Mouse (Mus musculus): ENCODE measurements around the gene Il1r1. TPM values are rescaled to one million over a fixed set of nuclear protein-coding genes. Genes with fewer than 3 reads are reported as not detected.

Il1r1 gene
- 9.3 TPM in 2 replicates for polyA plus RNA-seq (2015; fragmentation: Nextera tagmentation; extraction: Ambion mirVana)

DNA sequence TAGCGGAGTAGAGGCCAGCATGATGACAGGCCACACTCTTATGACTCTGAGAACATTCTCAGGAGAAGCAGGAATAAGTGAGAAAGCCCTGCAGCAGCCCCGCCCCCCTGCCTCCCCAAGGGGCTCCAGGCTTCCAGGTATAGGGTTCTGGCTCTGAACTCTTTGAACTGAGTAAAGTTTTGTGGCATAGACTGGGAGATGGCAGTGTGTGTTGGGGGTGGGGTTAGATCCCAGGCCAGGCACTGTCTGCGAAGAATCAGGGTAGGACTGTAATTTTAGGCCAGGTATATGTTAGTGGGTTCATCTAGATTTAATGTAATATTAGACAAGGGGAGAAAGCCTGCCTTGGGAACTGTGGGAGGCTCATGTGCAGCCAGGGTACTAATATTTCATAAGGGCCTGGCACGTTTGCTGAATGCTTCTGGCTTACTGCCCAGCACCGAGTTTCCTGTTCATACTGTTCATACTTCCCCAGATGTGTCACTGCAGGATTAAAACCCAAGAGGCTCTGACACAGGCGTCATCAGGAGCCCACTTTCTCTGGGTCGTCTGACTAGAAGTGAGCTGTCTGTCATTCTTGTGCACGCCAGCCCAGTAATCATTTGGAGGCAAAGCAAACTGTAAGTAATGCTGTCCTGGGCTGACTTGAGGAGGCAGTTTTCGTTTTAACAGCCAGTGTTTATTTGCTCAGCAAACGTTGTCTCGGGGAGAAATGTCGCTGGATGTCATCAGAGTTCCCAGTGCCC, at the start of gene Il1r1:
Gene Il1r1, plus strand, starts transcription at position 542 of the 746 bp plus-strand sequence.
- ATAC-seq (ENCODE audit: insufficient read depth, low FRiP score, low read depth), result peak; percentile 70
- Histone ChIP-seq H3K9me3 (no peaks in the 10 kb centered on the region), H3K4me3 (replicated peaks) (peak within 1 kb of the TSS; percentile 23), H3K4me2 (peak within 1 kb of the TSS; percentile 48), H3K36me3 (no peaks in the 10 kb centered on the region), H3K9ac (no peak within 1 kb of the TSS), H3K4me1 (0 out of 2 replicates have a peak, but pooled peaks cover 7% of the 10 kb centered on the region), H3K27me3 (replicated peaks) (no peaks in the 10 kb centered on the region), H3K27ac (peak within 1 kb of the TSS; percentile 71)
- 21% methylated on average over 12 of the region's 12 CpGs for WGBS

DNA sequence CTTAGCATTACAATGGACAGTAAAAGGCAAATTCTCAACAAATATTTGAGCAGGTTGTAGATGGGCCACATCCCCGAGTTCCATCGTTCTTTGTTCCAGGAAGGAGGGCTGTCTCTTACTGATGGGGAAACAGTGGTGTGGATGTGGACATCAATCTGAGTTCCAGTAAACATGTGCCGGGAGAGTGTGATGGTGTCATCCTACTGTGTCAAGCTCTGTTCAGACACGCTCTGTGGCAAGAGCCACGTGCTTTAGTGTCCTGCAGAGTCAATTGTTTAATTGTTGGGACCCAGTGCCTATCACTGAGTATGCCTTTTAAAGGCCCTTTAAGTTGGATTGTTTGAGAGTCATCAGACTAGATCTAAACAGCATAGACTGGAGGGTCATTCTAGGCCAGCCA, 49.8 kb upstream of the Il1r1 start:
- no peak overlapping the region for H3K4me3 ChIP-seq (replicated peaks)
- 80% methylated on average over 5 of the region's 5 CpGs for WGBS
- H3K9ac ChIP-seq, result no peak overlapping the region
- H3K9me3 ChIP-seq, result no peaks in the 10 kb centered on the region
- H3K27me3 ChIP-seq (replicated peaks), result no peaks in the 10 kb centered on the region
- no peak overlapping the region for H3K4me2 ChIP-seq
- no peaks in the 10 kb centered on the region for H3K4me1 ChIP-seq
- ATAC-seq (ENCODE audit: insufficient read depth, low FRiP score, low read depth), result no peak
- no peak overlapping the region for H3K27ac ChIP-seq
- no peaks in the 10 kb centered on the region for H3K36me3 ChIP-seq

DNA sequence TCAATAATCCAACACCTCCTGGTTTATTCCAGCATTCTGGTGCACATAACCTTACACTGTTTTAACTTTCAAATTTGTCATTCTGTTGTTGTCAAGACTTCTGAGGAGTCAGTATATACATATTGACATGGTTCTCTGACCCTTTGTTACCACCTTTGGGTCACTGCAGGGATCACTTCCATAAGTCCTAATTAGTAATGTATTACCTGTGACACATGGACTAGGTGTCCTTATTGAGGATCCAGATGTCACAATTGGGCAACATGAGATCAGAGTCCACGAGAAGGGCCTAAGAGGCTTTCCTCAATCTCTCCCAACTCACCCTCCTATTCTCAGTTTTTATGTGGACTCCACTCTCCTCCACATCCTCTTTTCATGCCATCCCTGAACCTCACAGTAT, 49.1 kb upstream of the Il1r1 start:
- Histone ChIP-seq H3K4me3 (replicated peaks) (no peak overlapping the region), H3K9me3 (no peaks in the 10 kb centered on the region), H3K4me2 (no peak overlapping the region), H3K9ac (no peak overlapping the region), H3K27me3 (replicated peaks) (no peaks in the 10 kb centered on the region), H3K4me1 (no peaks in the 10 kb centered on the region), H3K27ac (no peak overlapping the region), H3K36me3 (no peaks in the 10 kb centered on the region)
- ATAC-seq (ENCODE audit: insufficient read depth, low FRiP score, low read depth), result no peak
- 82% methylated on average over 1 of the region's 1 CpGs for WGBS

DNA sequence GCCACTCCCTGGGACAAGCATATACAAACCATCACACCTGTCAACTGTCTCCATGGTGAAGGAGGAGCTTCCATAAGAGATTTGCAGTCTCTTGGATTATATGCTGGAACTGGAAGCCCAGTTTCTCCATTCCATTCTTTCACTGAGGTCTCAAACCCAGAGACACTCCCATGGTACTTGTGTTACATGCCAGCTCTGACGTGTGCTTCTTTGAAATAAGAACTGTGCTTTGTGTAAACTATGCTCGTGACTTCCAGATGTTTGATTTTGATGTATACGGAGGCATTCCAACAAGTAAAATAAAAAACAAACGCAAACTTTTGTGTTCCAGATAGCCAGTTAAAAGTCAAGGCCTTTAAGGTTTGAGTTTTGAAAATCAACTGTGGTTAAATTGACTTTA, 45.8 kb upstream of the Il1r1 start:
- no peak for ATAC-seq (ENCODE audit: insufficient read depth, low FRiP score, low read depth)
- H3K4me1 ChIP-seq, result no peaks in the 10 kb centered on the region
- no peak overlapping the region for H3K27ac ChIP-seq
- no peak overlapping the region for H3K4me2 ChIP-seq
- no peak overlapping the region for H3K9ac ChIP-seq
- WGBS, result 36% methylated on average over 4 of the region's 4 CpGs
- no peak overlapping the region for H3K4me3 ChIP-seq (replicated peaks)
- no peaks in the 10 kb centered on the region for H3K27me3 ChIP-seq (replicated peaks)
- no peaks in the 10 kb centered on the region for H3K9me3 ChIP-seq
- no peaks in the 10 kb centered on the region for H3K36me3 ChIP-seq

DNA sequence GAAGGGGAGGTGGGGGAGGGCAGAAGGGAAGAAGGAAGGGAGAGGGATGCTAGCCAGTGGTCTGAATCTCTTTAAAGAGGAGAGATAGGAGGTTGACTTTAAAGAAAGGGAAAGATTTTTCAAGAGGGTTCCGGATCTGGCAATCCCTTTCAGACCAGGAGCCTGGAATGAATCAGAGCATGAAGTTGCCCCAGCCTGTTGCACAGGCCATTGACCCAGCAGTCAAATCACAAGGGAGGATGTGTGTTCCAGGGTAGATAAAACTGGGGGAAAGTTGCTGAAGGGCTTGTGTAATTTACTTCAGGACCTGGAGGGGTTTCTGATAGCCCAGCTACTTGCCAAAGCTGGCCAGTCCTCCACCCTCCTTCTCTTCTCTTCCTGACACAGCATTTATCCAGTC, 45.4 kb upstream of the Il1r1 start:
- 52% methylated on average over 1 of the region's 1 CpGs for WGBS
- no peak overlapping the region for H3K27ac ChIP-seq
- ATAC-seq (ENCODE audit: insufficient read depth, low FRiP score, low read depth), result no peak
- no peaks in the 10 kb centered on the region for H3K9me3 ChIP-seq
- no peak overlapping the region for H3K4me2 ChIP-seq
- H3K4me1 ChIP-seq, result no peaks in the 10 kb centered on the region
- H3K9ac ChIP-seq, result no peak overlapping the region
- no peaks in the 10 kb centered on the region for H3K27me3 ChIP-seq (replicated peaks)
- no peak overlapping the region for H3K4me3 ChIP-seq (replicated peaks)
- no peaks in the 10 kb centered on the region for H3K36me3 ChIP-seq

DNA sequence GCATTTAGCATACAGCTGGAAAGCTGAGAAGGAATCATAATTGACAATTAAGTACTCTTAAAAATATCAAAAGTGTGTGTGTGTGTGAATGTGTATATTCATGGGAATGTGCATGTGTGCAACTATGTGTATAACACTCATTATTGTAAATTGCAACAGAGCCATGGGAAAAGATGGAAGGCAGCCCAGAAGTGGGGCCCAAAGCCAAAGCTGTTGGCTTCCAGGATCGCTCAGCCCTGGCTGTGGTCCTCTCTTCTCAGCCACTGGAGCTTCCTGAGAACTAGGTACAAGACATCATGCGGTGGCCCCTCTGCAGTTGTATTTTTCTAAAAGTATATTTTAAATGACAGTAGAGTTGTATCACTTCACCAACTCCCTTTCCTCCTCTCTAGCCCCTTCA, 44.0 kb upstream of the Il1r1 start:
- H3K9me3 ChIP-seq, result no peaks in the 10 kb centered on the region
- no peak overlapping the region for H3K27ac ChIP-seq
- no peak for ATAC-seq (ENCODE audit: insufficient read depth, low FRiP score, low read depth)
- H3K4me2 ChIP-seq, result no peak overlapping the region
- no peak overlapping the region for H3K9ac ChIP-seq
- no peaks in the 10 kb centered on the region for H3K36me3 ChIP-seq
- no peaks in the 10 kb centered on the region for H3K27me3 ChIP-seq (replicated peaks)
- 83% methylated on average over 2 of the region's 2 CpGs for WGBS
- H3K4me3 ChIP-seq (replicated peaks), result no peak overlapping the region
- H3K4me1 ChIP-seq, result no peaks in the 10 kb centered on the region

DNA sequence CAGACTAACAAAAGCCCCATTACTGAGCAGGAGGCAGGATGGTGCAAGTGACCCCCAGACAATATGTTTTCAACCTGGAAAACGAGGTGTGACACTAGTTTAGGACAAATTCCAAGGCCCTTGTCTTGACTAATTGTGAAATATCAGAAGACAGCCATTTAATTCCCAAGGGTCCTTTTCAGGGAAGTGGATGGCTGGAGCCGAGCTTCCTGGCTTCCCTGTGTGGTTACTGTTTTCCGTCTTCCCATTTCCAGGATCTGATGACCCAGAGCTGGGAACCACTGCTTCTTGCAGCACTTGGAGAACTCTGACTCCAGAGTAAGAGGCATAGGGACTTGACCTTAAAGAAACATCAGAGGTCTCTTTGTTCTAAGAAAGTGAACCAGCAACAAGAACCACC, 43.2 kb upstream of the Il1r1 start:
- no peak for ATAC-seq (ENCODE audit: insufficient read depth, low FRiP score, low read depth)
- no peak overlapping the region for H3K4me3 ChIP-seq (replicated peaks)
- 58% methylated on average over 3 of the region's 3 CpGs for WGBS

DNA sequence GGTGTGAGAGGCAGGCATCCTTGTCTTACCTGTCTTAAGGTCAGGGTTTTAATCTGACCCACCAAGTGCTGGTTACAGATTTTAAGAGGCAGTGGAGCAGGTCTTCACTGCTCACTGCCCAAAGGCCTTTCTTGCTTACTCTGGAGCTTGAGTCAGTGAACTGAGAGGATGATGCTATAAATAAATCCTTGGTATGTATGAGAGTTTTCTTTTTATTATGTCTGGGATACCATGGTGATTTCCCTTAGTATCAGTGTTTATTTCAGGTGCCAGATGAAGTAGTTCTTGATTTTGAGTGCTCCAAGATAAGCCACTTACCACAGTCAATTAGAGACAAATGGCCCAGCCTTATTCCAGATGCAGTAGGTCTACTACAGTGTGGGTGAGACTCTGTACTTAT, 41.5 kb upstream of the Il1r1 start:
- Histone ChIP-seq H3K9me3 (no peaks in the 10 kb centered on the region), H3K4me1 (peaks cover 5% of the 10 kb centered on the region; the same call in 1 of the 2 replicates), H3K27ac (no peak overlapping the region), H3K4me3 (replicated peaks) (no peak overlapping the region), H3K9ac (no peak overlapping the region), H3K4me2 (no peak overlapping the region), H3K27me3 (replicated peaks) (no peaks in the 10 kb centered on the region), H3K36me3 (no peaks in the 10 kb centered on the region)
- no peak for ATAC-seq (ENCODE audit: insufficient read depth, low FRiP score, low read depth)

More for the DNA sequence above, 43.2 kb upstream of the Il1r1 start:
- no peaks in the 10 kb centered on the region for H3K9me3 ChIP-seq
- H3K27ac ChIP-seq, result no peak overlapping the region
- H3K4me1 ChIP-seq, result no peaks in the 10 kb centered on the region
- H3K9ac ChIP-seq, result no peak overlapping the region
- H3K36me3 ChIP-seq, result no peaks in the 10 kb centered on the region
- H3K27me3 ChIP-seq (replicated peaks), result no peaks in the 10 kb centered on the region
- H3K4me2 ChIP-seq, result no peak overlapping the region

DNA sequence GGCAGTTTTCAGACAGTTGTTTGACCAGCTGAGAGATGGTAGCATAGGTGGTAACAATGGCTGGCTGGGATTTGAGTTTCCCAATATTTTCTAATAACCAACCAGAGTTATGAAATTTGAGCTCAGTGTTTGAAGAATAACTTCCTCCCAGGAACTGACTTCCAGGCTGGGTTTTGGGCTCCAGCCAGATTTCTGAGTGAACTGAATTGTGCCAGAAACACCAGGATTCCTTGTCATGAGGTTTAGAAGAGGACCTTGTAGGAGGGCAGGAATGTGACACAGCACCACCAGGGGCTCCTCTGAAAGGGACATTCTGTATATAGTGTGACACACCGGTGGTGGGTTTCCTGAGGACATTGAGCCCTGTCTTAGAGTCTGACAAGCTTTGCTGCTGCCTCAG, 36.9 kb upstream of the Il1r1 start:
- Histone ChIP-seq H3K9ac (no peak overlapping the region), H3K27me3 (replicated peaks) (no peaks in the 10 kb centered on the region), H3K4me1 (peaks cover 5% of the 10 kb centered on the region; the same call in 1 of the 2 replicates), H3K27ac (no peak overlapping the region), H3K4me3 (replicated peaks) (no peak overlapping the region), H3K36me3 (no peaks in the 10 kb centered on the region), H3K4me2 (no peak overlapping the region), H3K9me3 (no peaks in the 10 kb centered on the region)
- 53% methylated on average over 1 of the region's 1 CpGs for WGBS
- no peak for ATAC-seq (ENCODE audit: insufficient read depth, low FRiP score, low read depth)

DNA sequence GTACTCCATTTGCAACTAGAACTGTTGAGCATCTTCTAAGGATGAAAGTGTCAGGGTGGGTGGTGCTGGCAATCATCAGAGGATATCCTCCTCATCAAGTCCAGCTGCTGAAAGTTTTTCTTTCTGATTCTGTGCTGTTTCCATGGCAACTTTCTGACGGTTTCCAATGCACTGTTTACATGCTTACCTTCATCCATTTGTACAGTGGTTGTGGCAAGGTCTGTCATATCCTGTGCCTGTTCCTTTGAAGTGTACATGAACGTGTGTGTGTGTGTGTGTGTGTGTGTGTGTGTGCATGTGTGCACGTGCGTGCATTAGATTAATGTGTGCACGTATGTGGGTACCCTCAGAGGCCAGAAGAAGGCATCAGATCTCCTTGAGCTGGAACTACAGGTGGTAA, 34.9 kb upstream of the Il1r1 start:
- Histone ChIP-seq H3K27ac (no peak overlapping the region), H3K9ac (no peak overlapping the region), H3K27me3 (replicated peaks) (no peaks in the 10 kb centered on the region), H3K9me3 (no peaks in the 10 kb centered on the region), H3K4me2 (no peak overlapping the region), H3K4me3 (replicated peaks) (no peak overlapping the region), H3K36me3 (no peaks in the 10 kb centered on the region), H3K4me1 (peaks cover 5% of the 10 kb centered on the region; the same call in 1 of the 2 replicates)
- 58% methylated on average over 5 of the region's 5 CpGs for WGBS
- ATAC-seq (ENCODE audit: insufficient read depth, low FRiP score, low read depth), result no peak

DNA sequence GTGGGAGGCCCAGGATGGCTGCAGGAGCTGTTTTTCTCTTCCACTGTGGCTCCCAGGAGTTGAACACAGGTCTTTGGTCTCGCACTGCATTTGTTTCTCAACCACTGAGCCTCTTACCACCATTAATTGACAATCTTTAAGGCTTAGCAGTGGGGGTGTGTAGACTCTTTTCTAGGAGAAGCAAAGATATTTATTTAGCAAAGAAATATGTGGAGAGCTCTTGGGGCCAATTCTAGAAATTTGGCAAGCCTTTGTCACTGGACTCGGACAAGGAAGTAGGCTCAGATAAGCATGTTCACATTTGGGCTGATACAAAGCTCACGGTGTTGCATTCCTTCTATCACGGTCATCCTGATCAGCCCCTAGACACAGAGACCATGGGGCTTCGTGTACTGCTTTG, 34.0 kb upstream of the Il1r1 start:
- peaks cover 5% of the 10 kb centered on the region; the same call in 1 of the 2 replicates for H3K4me1 ChIP-seq
- H3K36me3 ChIP-seq, result no peaks in the 10 kb centered on the region
- H3K4me2 ChIP-seq, result no peak overlapping the region
- no peaks in the 10 kb centered on the region for H3K27me3 ChIP-seq (replicated peaks)
- no peak overlapping the region for H3K4me3 ChIP-seq (replicated peaks)
- H3K9ac ChIP-seq, result no peak overlapping the region
- ATAC-seq (ENCODE audit: insufficient read depth, low FRiP score, low read depth), result no peak
- H3K27ac ChIP-seq, result no peak overlapping the region
- no peaks in the 10 kb centered on the region for H3K9me3 ChIP-seq
- 70% methylated on average over 5 of the region's 5 CpGs for WGBS

DNA sequence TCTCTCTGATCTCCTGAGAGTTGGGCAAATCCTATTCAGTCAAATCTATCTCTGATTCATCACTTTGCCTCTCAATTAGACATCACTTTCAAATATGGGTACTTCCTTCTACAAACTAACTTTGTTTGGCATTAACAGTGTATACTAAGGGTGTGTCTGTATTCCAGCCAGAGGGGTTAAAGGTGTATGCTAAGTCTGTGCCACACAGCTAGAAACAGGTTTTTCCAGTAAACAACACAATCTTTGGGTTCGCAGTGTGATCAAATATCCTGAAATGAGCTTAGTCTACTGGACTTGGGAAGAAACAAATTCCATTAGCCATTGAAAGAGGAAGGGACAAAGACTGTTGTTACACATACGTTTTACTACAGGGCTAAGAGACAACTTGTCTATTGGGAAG, 30.6 kb upstream of the Il1r1 start:
- 64% methylated on average over 2 of the region's 2 CpGs for WGBS

More for the DNA sequence above, 30.6 kb upstream of the Il1r1 start:
- H3K4me1 ChIP-seq, result no peaks in the 10 kb centered on the region
- no peaks in the 10 kb centered on the region for H3K36me3 ChIP-seq
- no peak overlapping the region for H3K4me3 ChIP-seq (replicated peaks)
- no peak for ATAC-seq (ENCODE audit: insufficient read depth, low FRiP score, low read depth)
- no peaks in the 10 kb centered on the region for H3K9me3 ChIP-seq
- no peak overlapping the region for H3K27ac ChIP-seq
- H3K9ac ChIP-seq, result no peak overlapping the region
- no peaks in the 10 kb centered on the region for H3K27me3 ChIP-seq (replicated peaks)
- no peak overlapping the region for H3K4me2 ChIP-seq

All from stomach, embryonic 15.5 days (tissue).